Mouse (Mus musculus) midbrain, embryonic 14.5 days (tissue): Measurements from ENCODE around the gene Nudt2. TPM values are rescaled to one million over a fixed set of nuclear protein-coding genes. Genes with fewer than 3 reads are reported as not detected.

Source experiments
- ATAC-seq: fragments of 200-750 bp; cut with Nextera tagmentation; 2 replicates; pipeline ENCODE4 v1.8.0; 2017; ENCODE audit warnings: moderate number of reproducible peaks, moderate library complexity; ENCODE audit not compliant: low FRiP score, low TSS enrichment
- DNase-seq: peaks from one replicate; pipeline ENCODE4 v3.0.0-alpha.2; 2015
- H3K27ac ChIP-seq: fragments of 300-500 bp; sonication (generic); replicated peaks from 2 replicates; pipeline ENCODE4 v1.5.1; 2014; ENCODE audit warnings: mild to moderate bottlenecking, low read depth, low read length, moderate library complexity
- H3K27me3 ChIP-seq: fragments of 300-500 bp; sonication (generic); 2 replicates; pipeline ENCODE4 v1.6.1; 2014; ENCODE audit warnings: low read length, control low read depth, mixed read lengths; ENCODE audit not compliant: control insufficient read depth, insufficient read depth
- H3K36me3 ChIP-seq: fragments of 300-500 bp; sonication (generic); 2 replicates; pipeline ENCODE4 v1.6.1; 2014; ENCODE audit warnings: low read length, control low read depth; ENCODE audit not compliant: control insufficient read depth, insufficient read depth
- H3K4me1 ChIP-seq: fragments of 300-500 bp; sonication (generic); 2 replicates; pipeline ENCODE4 v1.6.1; 2014; ENCODE audit warnings: mild to moderate bottlenecking, antibody characterized with exemption, low read length, control low read depth; ENCODE audit not compliant: control insufficient read depth, insufficient read depth
- H3K4me2 ChIP-seq: fragments of 300-500 bp; sonication (generic); 2 replicates; pipeline ENCODE4 v1.6.1; 2014; ENCODE audit warnings: mild to moderate bottlenecking, low read length, moderate library complexity
- H3K4me3 ChIP-seq: fragments of 300-500 bp; sonication (generic); replicated peaks from 2 replicates; pipeline ENCODE4 v1.5.1; 2014; ENCODE audit warnings: low read depth, low read length
- H3K9ac ChIP-seq: fragments of 300-500 bp; sonication (generic); replicated peaks from 2 replicates; pipeline ENCODE4 v1.6.1; 2014; ENCODE audit warnings: mild to moderate bottlenecking, low read length, moderate library complexity
- H3K9me3 ChIP-seq: fragments of 300-500 bp; sonication (generic); 2 replicates; pipeline ENCODE4 v1.6.1; 2016; ENCODE audit warnings: low read length, control low read depth, mixed read lengths; ENCODE audit not compliant: control insufficient read depth
- WGBS: fragments of 180-500 bp; shearing (Covaris S2); extraction: QIAGEN DNeasy Blood & Tissue Kit; methylation state at CpG from one replicate; pipeline ENCODE4 v1.1.7; 2014; 5-methylcytosine and 5-hydroxymethylcytosine counted together
- polyA plus RNA-seq: library from polyadenylated mRNA; unstranded; fragments of >200 nt; fragmentation: Nextera tagmentation; extraction: Ambion mirVana; gene quantifications from 2 replicates; pipeline ENCODE4 v1.2.1, GENCODE M21; 2014

Gene Nudt2
- polyA plus RNA-seq, 1 experiment from 2014 or later, result 68.4 TPM

DNA sequence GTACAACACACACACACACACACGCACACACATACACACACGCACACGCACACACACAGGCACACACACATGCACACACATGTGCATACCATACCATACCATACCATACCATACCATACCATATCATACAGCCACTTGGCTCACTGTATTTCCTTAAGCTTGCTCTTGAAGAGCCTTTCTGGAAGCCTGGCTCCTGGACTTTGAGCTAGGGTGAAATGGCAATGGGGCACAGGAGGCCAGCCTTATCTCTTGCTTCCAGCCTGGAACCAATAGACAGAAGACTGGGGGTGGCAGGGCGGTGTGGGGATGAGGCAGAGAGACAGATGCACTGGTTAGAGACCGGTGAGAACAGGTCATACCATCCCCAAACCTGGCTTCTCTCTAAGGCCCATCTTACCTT lies 54.2 kb downstream of the Nudt2 start:
- Histone ChIP-seq H3K4me2 (no peak overlapping the region), H3K27ac (no peak overlapping the region), H3K4me3 (no peak overlapping the region), H3K36me3 (peaks cover 26% of the 10 kb centered on the region), H3K9ac (no peak overlapping the region), H3K4me1 (no peaks in the 10 kb centered on the region), H3K9me3 (no peaks in the 10 kb centered on the region), H3K27me3 (no peaks in the 10 kb centered on the region)
- no peak for DNase-seq
- WGBS, result 95% methylated on average over 5 of the region's 5 CpGs
- no peak for ATAC-seq

DNA sequence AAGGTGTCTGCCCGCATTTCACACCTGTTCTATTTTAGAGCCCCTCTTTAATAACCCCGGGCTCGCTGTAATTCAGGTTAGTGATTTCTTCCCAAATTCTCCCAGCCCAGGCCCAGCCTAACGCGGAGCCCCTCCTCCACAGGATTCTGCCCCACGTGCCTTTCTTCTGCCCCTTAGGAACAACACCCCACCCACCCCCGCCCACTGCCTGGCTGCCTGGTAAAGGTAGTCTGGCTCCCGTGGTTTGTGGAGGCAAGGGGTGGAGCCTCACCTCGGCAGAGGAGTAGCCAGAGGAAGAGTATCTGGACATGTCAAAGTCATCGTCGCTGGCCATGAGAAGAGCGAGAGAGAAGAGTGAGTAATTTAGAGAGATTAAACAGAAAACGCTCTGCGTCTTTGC lies 55.7 kb downstream of the Nudt2 start:
- Histone ChIP-seq H3K4me3 (no peak overlapping the region), H3K4me1 (no peaks in the 10 kb centered on the region), H3K4me2 (no peak overlapping the region), H3K9ac (no peak overlapping the region), H3K36me3 (peaks cover 26% of the 10 kb centered on the region), H3K27ac (no peak overlapping the region), H3K27me3 (no peaks in the 10 kb centered on the region), H3K9me3 (no peaks in the 10 kb centered on the region)
- ATAC-seq (no peak), DNase-seq (no peak)
- WGBS, result 48% methylated on average over 14 of the region's 14 CpGs

DNA sequence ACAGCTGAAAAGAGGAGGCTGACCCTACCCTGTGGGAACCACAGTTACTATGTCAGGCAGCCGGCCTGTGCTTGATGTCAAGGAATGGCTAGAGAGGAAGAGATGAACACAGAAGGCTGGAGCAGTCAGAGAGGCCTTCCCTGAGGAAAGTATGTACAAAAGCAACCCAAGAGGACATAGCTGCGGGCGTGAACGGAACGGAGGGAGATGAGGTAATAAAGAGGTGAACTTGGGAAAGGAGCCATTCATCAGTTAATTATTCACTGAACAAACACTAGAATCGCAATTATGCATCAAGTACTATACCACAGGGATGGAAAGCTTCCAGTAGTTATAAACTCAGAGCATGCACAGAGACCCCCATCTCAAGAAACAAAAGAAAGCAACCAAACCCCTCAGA lies 57.2 kb downstream of the Nudt2 start:
- DNase-seq, result no peak
- H3K4me3 ChIP-seq, result no peak overlapping the region

DNA sequence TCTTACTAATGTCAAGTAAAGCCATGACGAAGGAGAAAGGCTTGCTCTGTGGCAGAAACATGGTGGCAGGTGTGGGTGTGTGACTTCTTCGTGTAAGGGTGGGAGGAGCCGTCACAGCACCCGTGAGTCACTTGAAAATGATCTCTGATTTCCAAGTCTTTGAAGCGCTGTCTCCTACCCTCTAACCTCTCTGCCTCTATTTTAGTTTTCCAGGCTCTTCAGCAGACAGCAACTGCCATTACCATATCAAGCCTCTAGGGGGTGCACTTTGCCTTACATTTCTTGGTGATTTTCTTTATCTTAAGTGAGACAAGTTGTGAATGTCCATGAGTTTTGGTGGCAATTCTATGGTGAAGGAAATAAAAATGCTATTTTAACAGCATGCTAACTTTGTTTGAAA lies 57.8 kb downstream of the Nudt2 start:
- peak; percentile 85 for DNase-seq
- peaks cover 18% of the 10 kb centered on the region for H3K4me1 ChIP-seq
- ATAC-seq, result no peak
- no peak overlapping the region for H3K4me3 ChIP-seq
- H3K4me2 ChIP-seq, result no peak overlapping the region
- no peaks in the 10 kb centered on the region for H3K9me3 ChIP-seq
- H3K36me3 ChIP-seq, result peaks cover 26% of the 10 kb centered on the region
- H3K27me3 ChIP-seq, result no peaks in the 10 kb centered on the region
- H3K9ac ChIP-seq, result no peak overlapping the region
- WGBS, result 48% methylated on average over 5 of the region's 5 CpGs
- no peak overlapping the region for H3K27ac ChIP-seq

More for the DNA sequence above, 57.2 kb downstream of the Nudt2 start:
- Histone ChIP-seq H3K27me3 (no peaks in the 10 kb centered on the region), H3K4me1 (peaks cover 11% of the 10 kb centered on the region), H3K9ac (no peak overlapping the region), H3K36me3 (peaks cover 26% of the 10 kb centered on the region), H3K27ac (no peak overlapping the region), H3K9me3 (no peaks in the 10 kb centered on the region), H3K4me2 (no peak overlapping the region)
- 76% methylated on average over 6 of the region's 6 CpGs for WGBS
- no peak for ATAC-seq

DNA sequence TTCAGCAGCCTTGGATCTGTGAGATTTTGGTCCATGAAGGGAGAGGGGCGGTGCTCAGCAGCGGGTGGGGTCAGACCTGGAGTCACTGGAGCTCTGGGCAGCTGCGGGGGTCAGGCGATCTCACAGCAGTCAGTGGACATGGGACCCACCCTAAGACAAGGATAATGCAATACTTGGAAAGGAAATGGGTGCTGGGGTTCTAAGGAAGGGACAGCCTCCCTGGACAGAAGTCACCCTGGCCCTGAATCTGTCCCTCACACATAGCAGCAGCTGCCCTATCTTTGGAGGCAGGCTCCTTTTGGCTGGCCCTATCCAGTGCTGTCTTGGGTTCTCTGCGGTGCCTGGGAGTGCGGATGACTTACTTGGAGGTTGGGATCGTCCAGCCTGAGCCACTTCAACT lies 58.9 kb downstream of the Nudt2 start:
- WGBS, result 82% methylated on average over 7 of the region's 7 CpGs
- Histone ChIP-seq H3K4me1 (peaks cover 28% of the 10 kb centered on the region), H3K36me3 (peaks cover 19% of the 10 kb centered on the region), H3K27ac (no peak overlapping the region), H3K4me3 (no peak overlapping the region), H3K9ac (no peak overlapping the region), H3K9me3 (no peaks in the 10 kb centered on the region), H3K27me3 (no peaks in the 10 kb centered on the region), H3K4me2 (no peak overlapping the region)
- DNase-seq (no peak), ATAC-seq (no peak)

DNA sequence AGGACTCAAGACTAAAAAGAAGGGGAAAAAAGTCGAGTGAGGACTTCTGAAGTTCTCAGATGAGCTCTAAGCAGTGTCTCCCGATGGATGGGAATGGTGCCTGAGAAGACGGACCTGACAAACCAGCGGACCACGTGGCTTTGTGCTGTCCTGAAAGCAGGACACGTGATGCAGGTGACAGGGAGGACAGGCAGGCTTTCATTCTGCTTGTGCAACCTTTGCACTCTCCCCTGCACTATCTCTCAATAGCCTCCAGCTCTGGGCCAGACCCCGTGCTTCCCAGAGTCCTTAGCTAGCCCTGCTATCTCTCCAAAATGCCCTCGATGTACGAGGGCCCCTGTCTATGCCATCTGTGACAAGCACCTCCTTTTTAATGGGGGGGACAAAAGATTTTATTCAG lies 59.9 kb downstream of the Nudt2 start:
- no peak for ATAC-seq
- peaks cover 14% of the 10 kb centered on the region for H3K36me3 ChIP-seq
- no peaks in the 10 kb centered on the region for H3K9me3 ChIP-seq
- H3K4me2 ChIP-seq, result no peak overlapping the region
- no peaks in the 10 kb centered on the region for H3K27me3 ChIP-seq
- no peak overlapping the region for H3K4me3 ChIP-seq
- no peak for DNase-seq
- H3K4me1 ChIP-seq, result peaks cover 32% of the 10 kb centered on the region
- 73% methylated on average over 9 of the region's 9 CpGs for WGBS
- H3K27ac ChIP-seq, result no peak overlapping the region
- H3K9ac ChIP-seq, result no peak overlapping the region

DNA sequence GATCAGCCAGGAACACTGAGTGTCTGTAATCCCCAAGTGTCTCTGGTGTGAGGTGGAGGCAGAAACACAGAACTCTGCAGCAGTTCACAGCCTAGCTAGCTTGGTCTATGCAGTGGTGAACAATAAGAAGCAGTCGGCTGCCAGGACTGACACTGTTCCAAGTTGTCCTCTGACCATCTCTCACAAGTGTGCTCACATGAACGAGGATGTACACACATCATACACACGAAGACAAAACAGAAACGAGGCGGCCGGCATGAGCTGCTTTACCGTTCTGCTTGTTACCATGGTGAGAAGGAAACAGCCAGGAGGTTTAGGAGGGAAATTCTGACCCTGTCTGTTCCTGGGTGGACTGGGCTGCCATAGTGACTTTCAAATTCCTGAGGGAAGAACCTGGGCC lies 61.6 kb downstream of the Nudt2 start:
- Histone ChIP-seq H3K9me3 (no peaks in the 10 kb centered on the region), H3K4me1 (peaks cover 41% of the 10 kb centered on the region), H3K4me3 (no peak overlapping the region), H3K4me2 (peak overlapping the region; percentile 21; the same call in 1 of the 2 replicates), H3K36me3 (peaks cover 3% of the 10 kb centered on the region; the same call in 1 of the 2 replicates), H3K9ac (peak overlapping the region; percentile 25; the same call in 1 of the 2 replicates), H3K27ac (peak overlapping the region; percentile 65), H3K27me3 (no peaks in the 10 kb centered on the region)
- 2% methylated on average over 7 of the region's 7 CpGs for WGBS
- ATAC-seq, result no peak
- DNase-seq, result peak; percentile 57

DNA sequence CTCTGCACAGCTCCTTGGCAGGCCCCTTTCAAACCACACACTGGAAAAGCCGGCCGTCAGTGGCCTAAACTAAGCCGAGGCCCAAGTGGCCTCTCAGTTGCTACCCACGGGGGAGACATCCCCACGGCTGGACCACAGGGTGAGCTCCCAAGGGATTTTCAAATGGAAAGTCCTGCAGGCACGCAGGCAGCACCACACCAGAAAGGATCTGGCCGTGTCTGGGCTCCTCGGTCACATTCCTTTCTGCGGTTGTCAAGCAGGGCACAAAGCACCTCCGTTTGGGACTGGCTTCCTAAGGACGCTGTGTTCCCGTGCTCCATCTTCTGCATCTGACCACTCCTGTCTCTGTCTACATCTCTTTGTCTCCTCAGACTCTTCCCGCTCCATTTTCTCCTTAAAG lies 62.1 kb downstream of the Nudt2 start:
- WGBS, result 3% methylated on average over 13 of the region's 13 CpGs
- H3K27ac ChIP-seq, result peak overlapping the region; percentile 65
- no peaks in the 10 kb centered on the region for H3K27me3 ChIP-seq
- H3K9me3 ChIP-seq, result no peaks in the 10 kb centered on the region
- H3K4me2 ChIP-seq, result peak overlapping the region; percentile 21
- H3K4me3 ChIP-seq, result no peak overlapping the region
- peak overlapping the region; percentile 25; the same call in 1 of the 2 replicates for H3K9ac ChIP-seq
- H3K36me3 ChIP-seq, result no peaks in the 10 kb centered on the region
- DNase-seq, result peak; percentile 55
- no peak for ATAC-seq
- H3K4me1 ChIP-seq, result peaks cover 44% of the 10 kb centered on the region

DNA sequence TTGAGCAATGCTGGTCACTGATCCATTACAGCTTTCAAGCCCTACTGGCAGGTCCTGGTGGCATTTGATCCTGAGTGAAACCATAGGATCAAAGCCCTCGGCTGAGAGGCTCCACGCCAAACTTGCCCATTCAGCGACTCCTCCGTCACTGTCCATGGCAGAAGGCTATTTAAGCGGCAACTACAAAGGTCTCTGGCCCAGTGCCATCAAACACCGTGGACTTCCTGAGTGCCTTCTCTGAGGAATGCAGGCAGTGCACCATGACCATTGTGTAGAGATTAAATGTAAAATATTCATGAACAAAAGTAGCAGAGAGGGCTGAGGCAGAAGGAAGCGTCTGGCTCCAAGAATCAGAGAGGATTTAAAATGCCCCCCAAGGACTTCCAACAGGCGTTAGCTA lies 63.0 kb downstream of the Nudt2 start:
- WGBS, result 3% methylated on average over 8 of the region's 8 CpGs
- Histone ChIP-seq H3K4me1 (peaks cover 44% of the 10 kb centered on the region), H3K36me3 (no peaks in the 10 kb centered on the region), H3K27ac (peak overlapping the region; percentile 50), H3K4me3 (no peak overlapping the region), H3K9ac (no peak overlapping the region), H3K9me3 (no peaks in the 10 kb centered on the region), H3K4me2 (0 out of 2 replicates have a peak overlapping the region, but pooled peaks have one; percentile 3), H3K27me3 (no peaks in the 10 kb centered on the region)
- ATAC-seq (peak; percentile 48; the same call in 1 of the 2 replicates), DNase-seq (peak; percentile 79)
